Mouse (Mus musculus): ENCODE results near the gene Magi1. TPM values are rescaled to one million over a fixed set of nuclear protein-coding genes. Genes with fewer than 3 reads are reported as not detected.

Magi1 gene
- polyA plus RNA-seq, 1 experiment = 1.3 TPM

DNA sequence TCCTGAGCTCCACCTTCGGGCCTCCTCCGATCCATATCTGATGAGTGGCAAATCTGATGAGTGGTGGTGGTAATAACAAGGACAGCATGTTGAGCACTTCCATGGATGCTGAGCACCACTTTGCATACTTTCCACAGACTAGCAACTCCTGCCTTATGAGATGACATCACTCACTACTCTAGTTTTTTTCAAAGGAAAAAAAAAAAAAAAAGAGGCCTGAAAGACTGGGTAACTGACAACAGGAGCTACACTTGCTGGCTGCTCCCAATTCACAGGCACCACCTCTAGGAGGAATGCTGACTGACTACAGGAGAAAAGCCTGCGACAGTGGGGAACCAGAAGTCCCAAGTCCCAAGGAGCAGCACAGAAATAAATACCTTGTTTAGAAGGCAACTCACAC lies 52.8 kb downstream of the Magi1 start:
- Histone ChIP-seq H3K4me3 (replicated peaks; ENCODE audit: control insufficient read depth, low read depth, low read length) (no peak overlapping the region), H3K27ac (ENCODE audit: control insufficient read depth, insufficient read depth, low read depth, low read length, poor library complexity) (no peak overlapping the region), H3K4me1 (ENCODE audit: control insufficient read depth, insufficient read depth, low read length) (no peaks in the 10 kb centered on the region; the same call in 1 of the 2 replicates)
- TF ChIP-seq POLR2A (IDR thresholded peaks at IDR 0.05; ENCODE audit: borderline replicate concordance, control insufficient read depth, low read depth, low read length) = no peak
- TF ChIP-seq CTCF (IDR thresholded peaks at IDR 0.05; ENCODE audit: control insufficient read depth, insufficient read depth, low read length) = no peak
- 71% methylated on average over 3 of the region's 3 CpGs for WGBS

DNA sequence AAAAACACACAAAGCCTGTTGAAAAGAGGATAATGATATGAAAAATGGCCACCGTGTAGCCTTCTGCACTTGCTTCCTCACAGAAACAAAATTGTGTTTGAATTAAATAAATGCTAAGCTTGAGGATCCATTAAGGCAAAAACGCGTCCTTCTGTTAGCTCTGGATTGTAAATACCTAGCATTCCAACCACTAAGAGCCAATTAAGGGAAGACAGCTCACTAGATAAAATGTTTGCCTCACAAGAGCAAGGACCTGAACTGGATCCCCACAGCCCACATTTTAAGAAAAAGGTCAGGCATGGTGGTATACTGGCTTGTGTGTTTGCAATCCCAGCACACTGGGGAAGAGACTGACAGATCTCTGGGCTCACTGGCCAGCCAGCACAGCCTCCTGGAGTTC lies 53.6 kb downstream of the Magi1 start:
- no peaks in the 10 kb centered on the region; the same call in 1 of the 2 replicates for H3K4me1 ChIP-seq (ENCODE audit: control insufficient read depth, insufficient read depth, low read length)
- H3K27ac ChIP-seq (ENCODE audit: control insufficient read depth, insufficient read depth, low read depth, low read length, poor library complexity) = no peak overlapping the region
- 68% methylated on average over 3 of the region's 3 CpGs for WGBS
- no peak overlapping the region for H3K4me3 ChIP-seq (replicated peaks; ENCODE audit: control insufficient read depth, low read depth, low read length)
- TF ChIP-seq CTCF (IDR thresholded peaks at IDR 0.05; ENCODE audit: control insufficient read depth, insufficient read depth, low read length) (no peak), POLR2A (IDR thresholded peaks at IDR 0.05; ENCODE audit: borderline replicate concordance, control insufficient read depth, low read depth, low read length) (no peak)

DNA sequence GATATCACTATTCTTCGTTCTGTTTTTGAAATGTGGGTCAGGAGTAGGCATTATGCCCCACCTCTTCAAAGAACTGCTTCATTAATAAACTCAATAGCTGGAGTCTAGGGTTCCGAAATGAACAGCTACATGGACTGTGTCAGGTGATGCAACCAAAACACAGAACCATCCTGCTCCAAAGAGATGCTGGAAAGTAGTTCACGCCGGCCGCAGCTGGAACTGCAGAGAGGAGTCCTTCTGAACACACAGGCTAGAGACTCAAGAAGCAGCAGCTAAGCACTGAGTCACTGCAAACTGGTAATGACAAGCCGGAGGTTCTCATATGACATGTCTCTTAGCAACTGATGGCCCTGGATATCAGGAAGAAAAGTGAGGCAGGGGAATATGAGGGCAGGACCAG lies 57.5 kb downstream of the Magi1 start:
- no peak for TF ChIP-seq CTCF (IDR thresholded peaks at IDR 0.05; ENCODE audit: control insufficient read depth, insufficient read depth, low read length)
- no peak for TF ChIP-seq POLR2A (IDR thresholded peaks at IDR 0.05; ENCODE audit: borderline replicate concordance, control insufficient read depth, low read depth, low read length)
- 60% methylated on average over 6 of the region's 6 CpGs for WGBS
- Histone ChIP-seq H3K4me1 (ENCODE audit: control insufficient read depth, insufficient read depth, low read length) (no peaks in the 10 kb centered on the region; the same call in 1 of the 2 replicates), H3K27ac (ENCODE audit: control insufficient read depth, insufficient read depth, low read depth, low read length, poor library complexity) (no peak overlapping the region), H3K4me3 (replicated peaks; ENCODE audit: control insufficient read depth, low read depth, low read length) (no peak overlapping the region)

DNA sequence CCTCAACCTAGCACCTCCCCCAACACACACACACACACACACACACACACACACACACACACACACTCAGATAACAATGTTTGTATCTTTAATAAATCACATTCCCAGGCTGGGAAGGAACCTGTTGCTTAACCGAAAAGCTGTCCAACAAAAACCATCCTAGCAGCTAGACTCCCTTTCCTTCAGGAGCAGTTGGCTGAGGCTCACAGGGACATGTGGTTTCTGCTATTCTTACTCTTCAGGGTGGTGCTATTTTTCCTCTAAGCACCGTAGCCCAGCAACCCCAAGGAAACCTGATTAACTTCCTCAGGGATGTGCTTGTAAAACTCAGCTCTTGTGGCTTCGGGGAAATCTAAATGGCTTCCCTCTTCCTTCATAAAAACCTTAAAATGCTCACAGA lies 57.9 kb downstream of the Magi1 start:
- H3K4me3 ChIP-seq (replicated peaks; ENCODE audit: control insufficient read depth, low read depth, low read length) = no peak overlapping the region
- H3K27ac ChIP-seq (ENCODE audit: control insufficient read depth, insufficient read depth, low read depth, low read length, poor library complexity) = no peak overlapping the region
- TF ChIP-seq CTCF (IDR thresholded peaks at IDR 0.05; ENCODE audit: control insufficient read depth, insufficient read depth, low read length) (no peak), POLR2A (IDR thresholded peaks at IDR 0.05; ENCODE audit: borderline replicate concordance, control insufficient read depth, low read depth, low read length) (no peak)
- 42% methylated on average over 3 of the region's 3 CpGs for WGBS
- H3K4me1 ChIP-seq (ENCODE audit: control insufficient read depth, insufficient read depth, low read length) = no peaks in the 10 kb centered on the region; the same call in 1 of the 2 replicates

DNA sequence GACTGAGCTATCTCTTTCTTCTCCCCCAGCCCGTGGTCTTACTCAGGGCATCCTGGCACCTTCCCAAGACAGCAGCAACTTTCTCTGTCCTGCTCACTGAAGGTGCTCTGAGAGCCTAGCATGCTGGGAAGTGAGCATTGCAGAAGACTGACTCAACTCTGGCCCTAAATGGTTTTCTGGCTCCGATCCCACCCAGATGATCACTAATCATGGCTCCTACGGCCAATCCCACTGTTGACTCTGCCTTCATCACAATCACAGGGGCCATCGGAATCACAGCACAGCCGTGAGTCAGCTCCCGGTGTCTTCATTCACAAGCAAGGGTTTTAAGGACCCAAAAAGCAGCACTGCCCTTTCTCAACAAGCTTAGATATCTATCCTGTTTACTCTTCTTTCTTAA lies 58.6 kb downstream of the Magi1 start:
- WGBS = 67% methylated on average over 6 of the region's 6 CpGs
- Histone ChIP-seq H3K4me1 (ENCODE audit: control insufficient read depth, insufficient read depth, low read length) (no peaks in the 10 kb centered on the region; the same call in 1 of the 2 replicates), H3K27ac (ENCODE audit: control insufficient read depth, insufficient read depth, low read depth, low read length, poor library complexity) (no peak overlapping the region), H3K4me3 (replicated peaks; ENCODE audit: control insufficient read depth, low read depth, low read length) (no peak overlapping the region)
- no peak for TF ChIP-seq CTCF (IDR thresholded peaks at IDR 0.05; ENCODE audit: control insufficient read depth, insufficient read depth, low read length)
- no peak for TF ChIP-seq POLR2A (IDR thresholded peaks at IDR 0.05; ENCODE audit: borderline replicate concordance, control insufficient read depth, low read depth, low read length)

DNA sequence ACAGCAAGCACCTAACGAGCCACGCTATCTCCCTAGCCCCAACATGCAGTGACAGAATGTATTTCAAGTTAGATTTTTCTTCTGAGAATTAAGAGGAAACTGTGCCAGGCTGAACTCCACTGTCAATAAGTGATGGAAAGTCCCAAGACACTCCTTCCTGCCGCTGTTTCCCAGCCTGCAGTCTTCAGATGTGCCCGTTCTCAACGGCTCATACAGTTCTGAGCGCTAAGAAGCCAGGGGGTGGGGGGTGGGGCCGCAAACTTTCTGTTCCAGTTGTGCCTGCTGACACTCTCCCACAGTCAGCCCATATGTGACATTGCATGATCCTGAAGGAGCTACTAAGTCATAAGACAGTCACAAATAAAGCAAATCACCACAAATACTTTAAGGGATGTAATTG lies 61.5 kb downstream of the Magi1 start:
- no peak overlapping the region for H3K27ac ChIP-seq (ENCODE audit: control insufficient read depth, insufficient read depth, low read depth, low read length, poor library complexity)

DNA sequence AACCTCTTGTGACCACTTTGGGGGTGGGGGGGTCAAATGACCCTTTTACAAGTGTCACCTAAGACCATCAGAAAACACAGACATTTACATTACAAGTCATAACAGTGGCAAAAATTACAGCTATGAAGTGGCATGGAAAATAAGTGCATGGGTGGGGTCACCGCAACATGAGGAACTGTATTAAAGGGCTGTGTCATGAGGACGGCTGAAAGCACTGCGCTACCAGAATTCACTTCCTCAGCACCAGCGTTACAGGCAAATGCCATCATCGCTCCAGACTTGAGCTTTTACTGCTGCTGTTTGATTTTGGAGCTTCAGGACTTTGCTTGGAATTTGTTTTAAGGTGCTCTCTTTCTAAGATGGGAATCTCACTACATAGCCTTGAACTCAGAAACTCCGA lies 62.0 kb downstream of the Magi1 start:
- WGBS = 31% methylated on average over 6 of the region's 6 CpGs

More for the DNA sequence above, 61.5 kb downstream of the Magi1 start:
- TF ChIP-seq CTCF (IDR thresholded peaks at IDR 0.05; ENCODE audit: control insufficient read depth, insufficient read depth, low read length) (no peak), POLR2A (IDR thresholded peaks at IDR 0.05; ENCODE audit: borderline replicate concordance, control insufficient read depth, low read depth, low read length) (no peak)
- H3K4me1 ChIP-seq (ENCODE audit: control insufficient read depth, insufficient read depth, low read length) = no peaks in the 10 kb centered on the region; the same call in 1 of the 2 replicates
- WGBS = 21% methylated on average over 7 of the region's 7 CpGs
- H3K4me3 ChIP-seq (replicated peaks; ENCODE audit: control insufficient read depth, low read depth, low read length) = no peak overlapping the region

DNA sequence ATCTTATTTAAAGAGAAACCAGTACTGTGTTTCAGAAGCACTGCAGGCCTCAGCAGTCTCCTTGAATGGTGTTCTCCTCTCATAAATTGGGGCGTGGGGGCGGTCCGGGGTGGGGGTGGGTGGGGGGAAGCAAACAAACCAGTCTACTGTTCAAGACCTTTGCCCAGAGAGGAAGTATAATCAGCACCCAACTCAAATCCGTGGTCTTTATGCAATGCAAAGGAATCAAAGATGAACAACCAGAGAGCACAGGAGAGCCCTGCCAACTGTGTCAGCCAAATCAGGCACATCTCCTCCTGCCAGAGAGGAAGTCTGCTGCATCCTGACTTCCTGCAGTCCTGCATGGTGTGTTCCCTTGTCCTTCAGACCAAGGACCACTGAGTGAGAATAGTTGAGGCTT lies 65.6 kb downstream of the Magi1 start:
- WGBS = 63% methylated on average over 4 of the region's 4 CpGs
- no peaks in the 10 kb centered on the region for H3K4me1 ChIP-seq (ENCODE audit: control insufficient read depth, insufficient read depth, low read length)
- no peak for TF ChIP-seq POLR2A (IDR thresholded peaks at IDR 0.05; ENCODE audit: borderline replicate concordance, control insufficient read depth, low read depth, low read length)
- TF ChIP-seq CTCF (IDR thresholded peaks at IDR 0.05; ENCODE audit: control insufficient read depth, insufficient read depth, low read length) = no peak
- H3K4me3 ChIP-seq (replicated peaks; ENCODE audit: control insufficient read depth, low read depth, low read length) = no peak overlapping the region
- H3K27ac ChIP-seq (ENCODE audit: control insufficient read depth, insufficient read depth, low read depth, low read length, poor library complexity) = no peak overlapping the region

More for the DNA sequence above, 62.0 kb downstream of the Magi1 start:
- Histone ChIP-seq H3K4me1 (ENCODE audit: control insufficient read depth, insufficient read depth, low read length) (no peaks in the 10 kb centered on the region), H3K4me3 (replicated peaks; ENCODE audit: control insufficient read depth, low read depth, low read length) (no peak overlapping the region), H3K27ac (ENCODE audit: control insufficient read depth, insufficient read depth, low read depth, low read length, poor library complexity) (no peak overlapping the region)
- TF ChIP-seq POLR2A (IDR thresholded peaks at IDR 0.05; ENCODE audit: borderline replicate concordance, control insufficient read depth, low read depth, low read length) (no peak), CTCF (IDR thresholded peaks at IDR 0.05; ENCODE audit: control insufficient read depth, insufficient read depth, low read length) (no peak)

DNA sequence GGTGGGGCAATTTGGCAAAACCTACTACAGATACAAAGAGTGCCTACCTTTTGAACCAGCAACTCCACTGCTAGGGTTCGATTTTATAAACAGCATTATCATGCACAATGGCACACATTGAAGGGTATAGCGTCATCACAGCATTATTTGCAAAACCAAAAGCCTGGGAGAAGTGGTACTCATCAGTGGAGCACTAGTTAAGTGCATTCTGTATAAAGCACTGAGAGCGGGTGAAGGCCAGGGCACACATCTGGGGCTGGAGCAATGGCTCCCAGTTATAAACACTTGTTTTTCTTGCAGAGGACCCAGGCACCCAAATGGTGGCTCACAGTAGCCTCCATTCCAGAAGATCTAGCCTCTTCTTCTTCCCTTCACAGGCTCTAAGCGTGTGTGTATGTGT lies 67.9 kb downstream of the Magi1 start:
- TF ChIP-seq POLR2A (IDR thresholded peaks at IDR 0.05; ENCODE audit: borderline replicate concordance, control insufficient read depth, low read depth, low read length) (no peak), CTCF (IDR thresholded peaks at IDR 0.05; ENCODE audit: control insufficient read depth, insufficient read depth, low read length) (no peak)
- Histone ChIP-seq H3K4me3 (replicated peaks; ENCODE audit: control insufficient read depth, low read depth, low read length) (no peak overlapping the region), H3K27ac (ENCODE audit: control insufficient read depth, insufficient read depth, low read depth, low read length, poor library complexity) (no peak overlapping the region), H3K4me1 (ENCODE audit: control insufficient read depth, insufficient read depth, low read length) (no peaks in the 10 kb centered on the region)
- 75% methylated on average over 4 of the region's 4 CpGs for WGBS

All from bone marrow, adult 2 months (tissue).